Mouse (Mus musculus): ENCODE results near the gene Sox13. TPM values are rescaled to one million over a fixed set of nuclear protein-coding genes. Genes with fewer than 3 reads are reported as not detected.
A peak's percentile ranks its signal among the peaks of the same experiment; 100 is the strongest.

The Sox13 gene
- polyA plus RNA-seq, 1 experiment from 2014 or later: 8.8 TPM

DNA sequence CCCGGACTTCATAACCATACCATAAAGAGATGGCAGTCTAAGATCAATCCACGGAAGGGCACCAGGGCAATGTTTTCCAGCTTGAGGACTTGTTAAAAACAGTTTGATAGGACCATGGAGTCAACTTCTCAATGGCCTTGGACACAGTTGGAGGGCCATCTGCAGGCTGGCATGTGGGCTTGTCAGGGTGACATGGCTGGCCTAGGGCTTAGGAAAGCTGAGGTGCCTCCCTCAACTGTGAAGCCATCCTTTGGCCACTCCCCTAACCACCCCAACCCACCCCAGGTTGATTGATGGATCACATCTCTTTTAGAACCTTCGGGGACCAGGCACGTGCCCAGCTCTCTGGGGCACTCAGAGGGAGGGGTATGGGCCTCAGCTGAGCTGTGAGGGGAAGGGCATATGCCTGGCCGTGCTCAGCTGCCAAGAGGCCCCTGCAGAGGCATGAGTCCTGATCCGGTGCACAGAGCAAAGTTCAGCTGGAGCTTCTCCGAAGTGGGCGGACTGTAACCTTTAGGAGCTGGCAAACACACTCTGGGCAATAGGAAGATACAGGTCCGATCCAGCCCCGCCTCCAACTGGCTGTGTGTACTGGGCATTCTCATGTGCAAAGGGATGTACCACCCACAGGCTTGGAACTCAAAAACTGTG lies 48.4 kb downstream of the Sox13 start:
- 54% methylated on average over 10 of the region's 10 CpGs for WGBS
- Histone ChIP-seq H3K4me1 (replicated peaks) (peaks cover 38% of the 10 kb centered on the region), H3K27me3 (no peaks in the 10 kb centered on the region), H3K4me3 (no peak overlapping the region), H3K36me3 (no peaks in the 10 kb centered on the region), H3K27ac (replicated peaks) (no peak overlapping the region), H3K4me2 (no peak overlapping the region), H3K9me3 (no peaks in the 10 kb centered on the region), H3K9ac (no peak overlapping the region)
- ATAC-seq (ENCODE audit: low read depth): no peak

DNA sequence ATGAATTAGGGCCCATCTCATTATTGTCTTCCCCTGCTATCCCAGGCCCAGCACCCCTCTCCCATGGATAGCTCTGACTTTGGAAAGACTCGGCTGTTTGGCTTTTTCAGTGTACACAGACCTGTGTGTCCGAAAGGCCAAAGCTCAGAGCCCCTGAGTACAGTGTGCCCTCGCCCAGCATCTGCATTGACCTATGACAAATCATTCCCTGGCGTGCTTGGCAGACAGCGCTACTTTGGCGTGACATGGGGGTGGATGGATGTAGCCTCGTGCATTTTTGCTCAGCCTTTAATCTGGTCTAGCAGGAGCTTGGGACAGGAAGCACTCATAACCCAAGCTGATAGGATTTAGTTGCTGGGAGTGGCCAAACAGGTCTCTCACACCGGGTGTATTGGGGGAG lies 52.1 kb downstream of the Sox13 start:
- Histone ChIP-seq H3K4me1 (replicated peaks) (peaks cover 41% of the 10 kb centered on the region), H3K9me3 (no peaks in the 10 kb centered on the region), H3K36me3 (no peaks in the 10 kb centered on the region), H3K27me3 (no peaks in the 10 kb centered on the region), H3K4me2 (no peak overlapping the region), H3K4me3 (no peak overlapping the region), H3K9ac (no peak overlapping the region), H3K27ac (replicated peaks) (no peak overlapping the region)
- WGBS: 52% methylated on average over 8 of the region's 8 CpGs
- ATAC-seq (ENCODE audit: low read depth): no peak

DNA sequence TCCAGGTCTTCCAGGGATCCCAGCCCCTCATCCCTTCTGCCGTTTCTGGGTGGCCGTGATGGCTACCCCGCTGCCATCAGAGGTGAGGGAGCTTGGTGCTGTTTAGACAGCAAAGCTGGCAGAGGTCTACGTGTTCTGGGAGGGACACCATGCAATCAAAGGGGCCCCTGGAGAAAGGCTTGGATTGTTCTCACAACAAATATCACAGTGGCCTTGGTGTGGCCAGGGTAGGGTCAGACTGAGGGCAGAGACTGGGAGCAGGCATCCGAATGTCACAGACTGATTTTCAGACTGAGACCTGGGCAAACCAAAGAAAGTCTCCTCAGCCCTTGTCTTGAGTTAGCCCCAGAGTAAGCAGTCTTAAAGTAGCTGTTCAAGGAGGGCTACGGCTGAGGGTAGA lies 52.7 kb downstream of the Sox13 start:
- 0 out of 2 replicates have a peak, but pooled peaks cover 4% of the 10 kb centered on the region for H3K27me3 ChIP-seq
- ATAC-seq (ENCODE audit: low read depth): no peak
- H3K9ac ChIP-seq: no peak overlapping the region
- no peaks in the 10 kb centered on the region for H3K9me3 ChIP-seq
- no peaks in the 10 kb centered on the region for H3K36me3 ChIP-seq
- H3K4me2 ChIP-seq: no peak overlapping the region
- peaks cover 39% of the 10 kb centered on the region for H3K4me1 ChIP-seq (replicated peaks)
- no peak overlapping the region for H3K4me3 ChIP-seq
- WGBS: 71% methylated on average over 6 of the region's 6 CpGs
- no peak overlapping the region for H3K27ac ChIP-seq (replicated peaks)

DNA sequence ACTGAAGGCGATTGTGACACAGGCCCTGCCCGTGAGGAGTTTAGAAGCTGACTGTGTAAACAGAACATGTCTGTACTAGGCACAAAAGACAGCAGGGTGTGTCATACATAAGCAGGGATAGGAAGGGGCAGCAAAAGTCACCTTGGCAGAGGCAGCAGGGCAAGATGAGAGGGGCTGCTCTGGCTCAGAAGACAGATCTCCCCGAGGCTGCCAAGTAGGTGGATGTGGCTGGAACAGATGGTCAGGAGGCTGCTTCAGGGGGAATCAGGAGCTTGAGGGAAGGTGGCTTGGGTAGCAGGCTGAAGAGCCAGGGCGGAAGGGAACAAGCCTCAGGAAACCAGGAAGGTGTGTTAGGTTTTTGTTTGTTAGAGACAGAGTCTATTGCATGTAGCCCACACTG lies 53.8 kb downstream of the Sox13 start:
- Histone ChIP-seq H3K27ac (replicated peaks) (no peak overlapping the region), H3K9ac (no peak overlapping the region), H3K4me2 (no peak overlapping the region), H3K4me3 (no peak overlapping the region), H3K36me3 (no peaks in the 10 kb centered on the region), H3K27me3 (peaks cover 14% of the 10 kb centered on the region), H3K4me1 (replicated peaks) (peaks cover 31% of the 10 kb centered on the region), H3K9me3 (no peaks in the 10 kb centered on the region)
- ATAC-seq (ENCODE audit: low read depth): no peak
- 87% methylated on average over 4 of the region's 4 CpGs for WGBS

DNA sequence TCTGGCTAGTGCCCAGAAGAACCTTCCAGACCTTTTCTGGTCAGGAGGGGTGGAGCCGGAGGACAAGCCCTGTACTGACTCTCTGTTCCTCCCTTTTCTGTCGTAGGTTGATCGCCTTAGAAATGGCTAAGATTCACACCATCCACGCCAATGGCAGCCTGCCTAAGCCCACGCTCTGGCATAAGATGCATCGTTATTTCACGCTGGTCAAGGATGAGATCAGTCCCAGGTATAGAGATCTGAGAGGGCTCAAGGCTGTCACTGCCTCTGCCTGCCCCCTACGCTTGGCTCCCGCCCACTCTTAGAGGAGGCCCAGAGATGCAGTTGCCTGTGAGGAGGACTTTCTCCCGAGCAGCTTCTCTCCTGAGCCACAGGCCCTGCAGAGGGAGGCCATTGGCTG lies 55.5 kb downstream of the Sox13 start:
- no peak for ATAC-seq (ENCODE audit: low read depth)
- 60% methylated on average over 10 of the region's 10 CpGs for WGBS
- no peak overlapping the region for H3K9ac ChIP-seq

DNA sequence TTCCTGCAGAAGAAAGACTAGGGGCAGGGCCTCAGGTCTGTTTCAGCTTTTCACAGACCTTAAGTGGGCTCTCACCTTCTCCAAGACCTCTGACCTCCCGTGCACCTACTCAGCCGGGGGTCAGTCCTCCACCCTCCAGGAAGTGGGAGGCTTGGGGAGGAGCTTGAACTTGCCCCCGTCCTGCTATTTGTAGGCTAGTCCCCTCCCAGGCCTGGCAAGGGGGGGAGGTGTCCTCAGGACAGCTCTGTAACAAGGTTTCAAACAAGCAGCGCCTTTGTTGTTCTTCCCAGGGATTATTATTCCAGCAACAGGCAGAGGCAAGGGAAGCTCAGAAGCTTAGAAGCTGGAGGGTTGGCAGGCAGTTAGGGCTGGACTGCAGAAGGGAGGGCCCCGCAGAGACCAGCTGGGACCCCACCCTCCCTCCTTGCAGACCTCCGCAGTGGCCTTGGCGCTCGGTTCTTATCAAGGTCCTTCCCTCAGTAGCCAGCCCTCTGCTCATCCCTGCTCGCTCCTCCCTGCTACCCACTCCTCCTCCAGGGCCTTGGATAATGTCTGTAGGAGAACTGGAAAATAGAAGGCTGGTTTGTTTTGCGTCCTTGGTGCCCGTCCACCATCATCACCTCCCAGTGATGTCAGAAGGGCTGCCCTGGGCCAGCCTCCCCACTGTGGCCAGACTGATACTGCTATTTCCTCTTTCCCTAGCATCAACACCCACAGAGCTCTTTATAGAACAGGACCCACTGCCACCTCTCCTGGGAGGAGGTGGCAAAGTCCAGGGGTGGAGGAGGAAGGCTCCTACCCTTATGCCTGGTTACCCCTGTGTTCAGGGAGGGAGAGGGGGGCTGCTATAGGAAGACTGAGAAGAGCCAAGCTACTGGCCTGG lies 56.3 kb downstream of the Sox13 start:
- Histone ChIP-seq H3K4me3 (no peak overlapping the region), H3K4me2 (no peak overlapping the region), H3K36me3 (no peaks in the 10 kb centered on the region), H3K27me3 (peaks cover 28% of the 10 kb centered on the region), H3K9me3 (no peaks in the 10 kb centered on the region), H3K4me1 (replicated peaks) (peaks cover 37% of the 10 kb centered on the region), H3K27ac (replicated peaks) (no peak overlapping the region), H3K9ac (peak overlapping the region; percentile 31; the same call in 1 of the 2 replicates)
- 12% methylated on average over 11 of the region's 11 CpGs for WGBS
- ATAC-seq (ENCODE audit: low read depth): no peak

More for the DNA sequence above, 55.5 kb downstream of the Sox13 start:
- Histone ChIP-seq H3K4me3 (no peak overlapping the region), H3K27ac (replicated peaks) (no peak overlapping the region), H3K4me2 (no peak overlapping the region), H3K9me3 (no peaks in the 10 kb centered on the region), H3K27me3 (peaks cover 28% of the 10 kb centered on the region), H3K4me1 (replicated peaks) (peaks cover 40% of the 10 kb centered on the region), H3K36me3 (no peaks in the 10 kb centered on the region)

DNA sequence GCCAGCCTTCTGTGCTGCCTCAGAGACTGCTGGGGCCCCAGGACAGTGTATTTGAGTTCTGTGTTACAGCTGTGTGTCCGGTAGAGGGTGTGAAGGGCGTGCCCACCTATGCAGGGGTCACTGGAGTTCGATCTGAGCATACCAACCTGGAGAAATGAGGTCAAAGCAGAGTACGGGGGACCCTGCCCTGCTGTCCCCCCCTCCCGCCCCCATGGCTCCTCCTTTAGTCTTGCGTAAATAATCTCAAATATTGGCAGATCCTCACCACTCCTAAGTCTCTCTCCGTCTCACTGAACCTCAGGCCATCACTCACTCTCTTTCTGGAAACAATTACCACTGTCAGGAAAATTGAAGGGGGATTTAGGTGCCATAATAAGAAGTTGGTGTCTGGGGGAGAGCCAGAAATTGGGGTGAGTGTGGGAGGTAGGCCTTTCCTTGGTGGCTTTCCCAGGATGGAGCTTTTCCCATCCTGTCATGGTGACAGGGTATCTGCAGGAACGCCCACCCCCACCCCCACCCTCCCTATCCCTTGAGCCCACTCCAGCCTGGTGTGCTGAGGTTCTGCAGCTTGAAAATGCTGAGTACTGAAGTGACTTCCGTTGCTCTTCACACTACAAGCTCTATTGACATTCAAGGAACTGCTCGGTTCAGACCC lies 57.1 kb downstream of the Sox13 start:
- ATAC-seq (ENCODE audit: low read depth): no peak
- 52% methylated on average over 10 of the region's 10 CpGs for WGBS
- H3K9ac ChIP-seq: no peak overlapping the region
- no peaks in the 10 kb centered on the region for H3K9me3 ChIP-seq
- H3K36me3 ChIP-seq: no peaks in the 10 kb centered on the region
- H3K4me2 ChIP-seq: no peak overlapping the region
- H3K4me3 ChIP-seq: no peak overlapping the region
- no peak overlapping the region for H3K27ac ChIP-seq (replicated peaks)
- peaks cover 29% of the 10 kb centered on the region for H3K4me1 ChIP-seq (replicated peaks)
- H3K27me3 ChIP-seq: peaks cover 28% of the 10 kb centered on the region

DNA sequence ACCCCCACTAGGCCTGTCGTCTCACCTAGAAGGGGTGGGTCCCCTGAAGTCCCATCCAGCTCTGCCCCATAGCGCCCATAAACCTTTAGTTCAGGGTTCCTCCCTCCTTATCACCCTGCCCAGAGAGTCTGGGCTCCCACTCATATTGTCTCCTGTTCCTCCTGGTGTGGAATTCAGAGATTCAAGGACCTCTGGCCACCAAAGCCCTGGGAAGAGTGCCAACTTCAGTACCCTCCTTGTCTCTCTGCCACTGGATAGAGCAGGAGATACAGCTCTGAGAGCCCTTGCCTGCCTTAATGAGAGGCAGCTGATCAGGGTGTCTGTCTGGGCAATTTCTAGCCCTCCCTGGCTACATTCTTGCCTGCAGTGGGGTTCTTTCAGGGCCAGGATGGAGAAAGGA lies 59.3 kb downstream of the Sox13 start:
- no peak overlapping the region for H3K27ac ChIP-seq (replicated peaks)
- H3K4me1 ChIP-seq (replicated peaks): peaks cover 28% of the 10 kb centered on the region
- H3K36me3 ChIP-seq: no peaks in the 10 kb centered on the region
- no peak overlapping the region for H3K4me3 ChIP-seq
- WGBS: 52% methylated on average over 2 of the region's 2 CpGs
- H3K9ac ChIP-seq: no peak overlapping the region
- H3K9me3 ChIP-seq: no peaks in the 10 kb centered on the region
- H3K4me2 ChIP-seq: peak overlapping the region; percentile 87; the same call in 1 of the 2 replicates
- ATAC-seq (ENCODE audit: low read depth): no peak
- H3K27me3 ChIP-seq: peaks cover 33% of the 10 kb centered on the region

DNA sequence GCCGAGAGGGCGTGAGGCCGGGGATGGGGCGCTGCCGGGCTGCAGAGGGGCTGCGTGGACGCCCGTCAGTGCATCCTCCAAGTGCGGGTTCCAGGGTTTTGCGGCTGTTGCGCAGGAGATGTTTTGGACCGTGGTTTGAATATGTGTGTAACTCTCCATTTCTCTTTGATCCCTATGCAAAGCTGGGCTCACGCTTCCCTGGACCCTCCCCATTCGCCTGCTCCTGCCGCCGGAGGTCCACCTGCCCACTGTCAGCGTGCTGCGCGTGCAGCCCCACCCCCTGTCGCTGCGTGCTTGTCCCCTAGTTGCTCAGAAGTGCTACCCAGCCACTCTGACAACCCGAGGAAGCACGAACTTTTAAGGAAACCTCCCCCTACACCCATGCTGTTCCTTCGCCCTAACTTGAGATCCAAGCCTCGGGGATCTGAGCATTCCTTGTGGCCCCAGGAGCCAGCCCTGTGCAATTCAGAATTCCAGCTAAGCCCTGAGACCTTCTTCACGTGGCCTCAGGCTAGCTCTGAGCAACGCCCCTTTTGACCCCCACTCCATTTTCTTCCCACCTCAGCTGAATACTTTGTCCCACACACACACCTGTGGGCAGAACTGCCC lies 60.1 kb downstream of the Sox13 start:
- H3K27ac ChIP-seq (replicated peaks): peak overlapping the region; percentile 3; the same call in 1 of the 2 replicates
- H3K4me3 ChIP-seq: peak overlapping the region; percentile 60
- peaks cover 28% of the 10 kb centered on the region for H3K4me1 ChIP-seq (replicated peaks)
- H3K9ac ChIP-seq: peak overlapping the region; percentile 73
- peak; percentile 30 for ATAC-seq (ENCODE audit: low read depth)
- WGBS: 2% methylated on average over 27 of the region's 27 CpGs
- H3K36me3 ChIP-seq: no peaks in the 10 kb centered on the region
- H3K27me3 ChIP-seq: peaks cover 33% of the 10 kb centered on the region
- H3K4me2 ChIP-seq: peak overlapping the region; percentile 87
- no peaks in the 10 kb centered on the region for H3K9me3 ChIP-seq

DNA sequence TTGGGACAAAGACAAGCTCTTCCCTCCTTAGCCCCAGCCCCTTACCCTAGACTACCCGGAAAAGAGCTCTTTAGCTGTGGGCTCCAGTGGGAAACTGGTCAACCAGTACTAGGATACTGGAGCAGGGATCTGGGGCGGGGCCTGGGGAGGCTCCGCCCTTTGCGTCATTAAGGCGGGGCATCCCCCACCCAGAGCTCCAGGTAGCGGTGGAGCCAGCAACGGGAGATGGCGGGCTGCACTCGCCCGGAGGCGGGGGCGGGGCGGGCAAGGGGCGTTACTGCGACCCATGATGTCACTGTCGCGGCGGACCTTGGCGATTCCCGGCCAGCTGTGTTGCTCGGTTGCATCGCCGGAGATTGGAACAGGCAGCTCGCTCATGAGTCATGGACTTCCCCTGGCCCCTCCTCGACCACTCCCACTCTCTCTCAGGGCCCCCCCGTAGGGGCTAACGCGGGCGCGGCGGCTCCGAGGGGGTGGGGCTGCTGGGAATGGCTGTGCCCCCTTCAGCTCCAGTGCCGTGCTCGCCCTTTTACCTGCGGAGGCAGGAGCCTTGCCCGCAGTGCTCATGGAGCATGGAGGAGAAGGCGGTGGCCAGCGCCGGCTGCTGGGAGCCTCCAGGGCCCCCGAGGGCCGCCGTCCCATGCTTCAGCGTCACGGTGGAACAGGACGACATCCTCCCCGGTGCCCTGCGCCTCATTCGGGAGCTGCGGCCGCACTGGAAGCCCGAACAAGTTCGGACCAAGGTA lies 60.7 kb downstream of the Sox13 start, which contains the start of gene Etnk2:
Gene Etnk2, plus strand, starts transcription at position 297 of the 746 bp plus-strand sequence.
- peaks cover 33% of the 10 kb centered on the region for H3K27me3 ChIP-seq
- no peaks in the 10 kb centered on the region for H3K9me3 ChIP-seq
- under 1% methylated on average over 52 of the region's 52 CpGs for WGBS
- peak within 1 kb of the TSS; percentile 60 for H3K4me3 ChIP-seq
- peak within 1 kb of the TSS; percentile 87 for H3K4me2 ChIP-seq
- no peaks in the 10 kb centered on the region for H3K36me3 ChIP-seq
- peak within 1 kb of the TSS; percentile 3; the same call in 1 of the 2 replicates for H3K27ac ChIP-seq (replicated peaks)
- ATAC-seq (ENCODE audit: low read depth): peak; percentile 70
- peak within 1 kb of the TSS; percentile 73 for H3K9ac ChIP-seq
- peaks cover 25% of the 10 kb centered on the region for H3K4me1 ChIP-seq (replicated peaks)

DNA sequence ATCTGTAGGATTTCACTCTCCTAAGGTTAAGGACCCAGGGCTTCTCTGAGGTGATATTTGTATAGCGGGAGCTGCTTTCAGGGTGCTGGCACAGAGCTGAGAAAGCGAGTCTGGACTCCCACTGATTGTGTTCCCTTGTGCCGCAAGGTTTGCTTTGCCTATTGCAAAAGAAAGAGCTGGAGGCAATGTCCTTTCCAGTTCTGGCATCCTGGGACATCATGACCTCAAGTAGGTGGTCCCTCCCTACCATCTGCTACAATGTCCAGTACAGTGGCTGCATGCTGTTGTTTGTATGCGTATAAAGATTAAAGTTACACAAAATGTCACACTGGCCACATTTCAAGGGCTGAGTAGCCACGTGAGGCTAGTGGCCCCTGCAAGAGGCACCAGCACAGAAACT lies 62.1 kb downstream of the Sox13 start:
- Histone ChIP-seq H3K36me3 (no peaks in the 10 kb centered on the region), H3K4me1 (replicated peaks) (peaks cover 12% of the 10 kb centered on the region), H3K27me3 (peaks cover 33% of the 10 kb centered on the region), H3K27ac (replicated peaks) (no peak overlapping the region), H3K4me2 (no peak overlapping the region), H3K9ac (no peak overlapping the region), H3K9me3 (no peaks in the 10 kb centered on the region), H3K4me3 (no peak overlapping the region)
- WGBS: 87% methylated on average over 5 of the region's 5 CpGs
- ATAC-seq (ENCODE audit: low read depth): no peak
